Mouse (Mus musculus) liver, embryonic 11.5 days (tissue): ENCODE results near the gene Hsd11b2. TPM values are rescaled to one million over a fixed set of nuclear protein-coding genes. Genes with fewer than 3 reads are reported as not detected.
A peak's percentile ranks its signal among the peaks of the same experiment; 100 is the strongest.

Experiments used
- ATAC-seq: fragments of 200-750 bp; cut with Nextera tagmentation; replicated peaks from 2 replicates; pipeline ENCODE4 v1.8.0; 2017; ENCODE audit warnings: moderate number of reproducible peaks, mild to moderate bottlenecking, moderate TSS enrichment, moderate library complexity; ENCODE audit not compliant: low FRiP score
- DNase-seq: peaks from one replicate; pipeline ENCODE4 v3.0.0-alpha.2; 2017; ENCODE audit warnings: low spot score
- H3K27ac ChIP-seq: fragments of 300-500 bp; sonication (generic); 2 replicates; pipeline ENCODE4 v1.5.1; 2014; ENCODE audit warnings: mild to moderate bottlenecking, low read depth, low read length, control low read depth
- H3K27me3 ChIP-seq: fragments of 300-500 bp; sonication (generic); replicated peaks from 2 replicates; pipeline ENCODE4 v1.6.1; 2014; ENCODE audit warnings: low read length, mixed read lengths; ENCODE audit not compliant: control insufficient read depth, insufficient read depth
- H3K36me3 ChIP-seq: fragments of 300-500 bp; sonication (generic); 2 replicates; pipeline ENCODE4 v1.6.1; 2014; ENCODE audit warnings: mild to moderate bottlenecking, low read length, moderate library complexity, mixed read lengths; ENCODE audit not compliant: control insufficient read depth, insufficient read depth
- H3K4me1 ChIP-seq: fragments of 300-500 bp; sonication (generic); replicated peaks from 2 replicates; pipeline ENCODE4 v1.6.1; 2014; ENCODE audit warnings: low read length, mixed read lengths; ENCODE audit not compliant: control insufficient read depth, insufficient read depth
- H3K4me2 ChIP-seq: fragments of 300-500 bp; sonication (generic); 2 replicates; pipeline ENCODE4 v1.6.1; 2014; ENCODE audit warnings: mild to moderate bottlenecking, control low read depth, moderate library complexity
- H3K4me3 ChIP-seq: fragments of 300-500 bp; sonication (generic); 2 replicates; pipeline ENCODE4 v1.5.1; 2014; ENCODE audit warnings: low read depth, low read length, control low read depth
- H3K9ac ChIP-seq: fragments of 300-500 bp; sonication (generic); 2 replicates; pipeline ENCODE4 v1.6.1; 2014; ENCODE audit warnings: low read depth, low read length, control low read depth
- H3K9me3 ChIP-seq: fragments of 300-500 bp; sonication (generic); 2 replicates; pipeline ENCODE4 v1.6.1; 2016; ENCODE audit warnings: low read length, inconsistent platforms, mixed read lengths; ENCODE audit not compliant: control insufficient read depth
- WGBS: fragments of 180-500 bp; shearing (Covaris S2); extraction: QIAGEN DNeasy Blood & Tissue Kit; methylation state at CpG from one replicate; pipeline ENCODE4 v1.1.7; 2014; 5-methylcytosine and 5-hydroxymethylcytosine counted together
- polyA plus RNA-seq: library from polyadenylated mRNA; unstranded; fragments of >200 nt; fragmentation: Nextera tagmentation; extraction: Ambion mirVana; gene quantifications from 2 replicates; pipeline ENCODE4 v1.2.1, GENCODE M21; 2014

Gene Hsd11b2
- polyA plus RNA-seq, 1 experiment from 2014 or later, result 16.4 TPM

- Histone ChIP-seq H3K4me1 (peaks cover 28% of the 10 kb centered on the region), H3K36me3 (no peaks in the 10 kb centered on the region), H3K4me3 (no peak overlapping the region), H3K27ac (no peak overlapping the region), H3K4me2 (no peak overlapping the region), H3K9ac (no peak overlapping the region), H3K27me3 (peaks cover 34% of the 10 kb centered on the region), H3K9me3 (no peaks in the 10 kb centered on the region)
- DNase-seq (no peak), ATAC-seq (no peak)
- 68% methylated on average over 5 of the region's 5 CpGs for WGBS
Observed at GRCm38 (mm10) chr8:105514656-105515055, 3.9 kb upstream of the Hsd11b2 start.

GRCm38 (mm10) chr8:105516018-105516645 is 2.4 kb upstream of the Hsd11b2 start:
- 11% methylated on average over 12 of the region's 12 CpGs for WGBS
- Histone ChIP-seq H3K4me2 (peak overlapping the region; percentile 46), H3K27ac (no peak overlapping the region), H3K9ac (no peak overlapping the region), H3K27me3 (peaks cover 37% of the 10 kb centered on the region), H3K4me3 (no peak overlapping the region), H3K9me3 (no peaks in the 10 kb centered on the region), H3K4me1 (peaks cover 32% of the 10 kb centered on the region), H3K36me3 (no peaks in the 10 kb centered on the region)
- DNase-seq (peak; percentile 78), ATAC-seq (0 out of 2 replicates have a peak, but pooled peaks have one; percentile 35)

DNA sequence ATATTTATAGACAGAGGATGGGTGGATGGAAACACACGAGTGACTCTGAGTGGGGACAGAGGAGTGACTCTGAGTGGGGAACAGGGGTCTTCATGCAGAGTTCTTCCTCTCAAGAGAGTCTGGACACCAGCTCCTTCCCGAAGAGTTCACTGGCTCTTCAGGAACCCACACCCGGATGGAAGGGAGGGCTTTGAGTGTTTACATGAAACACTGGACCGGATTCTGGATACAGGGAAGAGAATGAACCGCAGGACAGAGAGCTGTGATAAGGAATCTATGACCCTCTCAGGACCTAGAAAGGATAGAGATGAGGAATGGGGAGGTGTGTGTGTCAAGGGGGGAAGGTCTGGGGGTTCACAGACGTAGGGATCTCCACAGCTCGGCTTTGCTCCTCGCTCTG is 1.2 kb upstream of the Hsd11b2 start:
- peaks cover 39% of the 10 kb centered on the region for H3K4me1 ChIP-seq
- ATAC-seq, result no peak
- no peak overlapping the region for H3K27ac ChIP-seq
- WGBS, result 38% methylated on average over 8 of the region's 8 CpGs
- DNase-seq, result no peak
- no peak overlapping the region for H3K4me3 ChIP-seq
- H3K27me3 ChIP-seq, result peaks cover 37% of the 10 kb centered on the region
- no peaks in the 10 kb centered on the region for H3K36me3 ChIP-seq
- no peak overlapping the region for H3K9ac ChIP-seq
- H3K9me3 ChIP-seq, result no peaks in the 10 kb centered on the region
- H3K4me2 ChIP-seq, result no peak overlapping the region

- no peaks in the 10 kb centered on the region for H3K9me3 ChIP-seq
- peak overlapping the region; percentile 14; the same call in 1 of the 2 replicates for H3K27ac ChIP-seq
- DNase-seq (no peak), ATAC-seq (no peak)
- peaks cover 37% of the 10 kb centered on the region for H3K27me3 ChIP-seq
- H3K36me3 ChIP-seq, result peaks cover 5% of the 10 kb centered on the region; the same call in 1 of the 2 replicates
- H3K4me3 ChIP-seq, result peak overlapping the region; percentile 56
- peak overlapping the region; percentile 87 for H3K4me2 ChIP-seq
- WGBS, result 16% methylated on average over 2 of the region's 2 CpGs
- H3K4me1 ChIP-seq, result peaks cover 51% of the 10 kb centered on the region
- H3K9ac ChIP-seq, result peak overlapping the region; percentile 60
Observed at GRCm38 (mm10) chr8:105519591-105519990, 1.0 kb downstream of the Hsd11b2 start.

DNA sequence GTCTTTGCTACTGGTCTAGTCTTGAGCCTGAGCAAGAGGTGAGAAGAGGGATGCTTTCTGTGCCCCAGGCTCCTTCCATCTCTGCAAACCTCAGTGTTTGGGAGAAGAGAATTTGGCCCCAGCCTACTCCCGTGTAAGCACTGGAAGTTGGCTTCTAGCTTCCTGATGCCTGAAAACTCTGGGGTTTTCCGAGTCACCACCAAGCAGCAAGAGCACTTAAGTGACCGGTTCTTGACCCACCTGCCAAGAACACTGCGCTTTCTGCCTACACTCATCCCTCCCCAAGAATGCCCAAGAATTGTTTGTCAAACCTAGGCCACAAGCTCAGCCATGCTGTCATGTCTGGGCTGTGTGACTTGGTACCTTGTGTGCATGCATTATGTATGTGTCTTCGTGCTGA is 2.0 kb downstream of the Hsd11b2 start:
- Histone ChIP-seq H3K4me2 (peak overlapping the region; percentile 87), H3K9ac (peak overlapping the region; percentile 39; the same call in 1 of the 2 replicates), H3K4me3 (peak overlapping the region; percentile 56; the same call in 1 of the 2 replicates), H3K9me3 (no peaks in the 10 kb centered on the region), H3K27ac (peak overlapping the region; percentile 67), H3K27me3 (peaks cover 37% of the 10 kb centered on the region), H3K4me1 (peaks cover 51% of the 10 kb centered on the region), H3K36me3 (peaks cover 8% of the 10 kb centered on the region)
- 39% methylated on average over 5 of the region's 5 CpGs for WGBS
- ATAC-seq (no peak), DNase-seq (no peak)

DNA sequence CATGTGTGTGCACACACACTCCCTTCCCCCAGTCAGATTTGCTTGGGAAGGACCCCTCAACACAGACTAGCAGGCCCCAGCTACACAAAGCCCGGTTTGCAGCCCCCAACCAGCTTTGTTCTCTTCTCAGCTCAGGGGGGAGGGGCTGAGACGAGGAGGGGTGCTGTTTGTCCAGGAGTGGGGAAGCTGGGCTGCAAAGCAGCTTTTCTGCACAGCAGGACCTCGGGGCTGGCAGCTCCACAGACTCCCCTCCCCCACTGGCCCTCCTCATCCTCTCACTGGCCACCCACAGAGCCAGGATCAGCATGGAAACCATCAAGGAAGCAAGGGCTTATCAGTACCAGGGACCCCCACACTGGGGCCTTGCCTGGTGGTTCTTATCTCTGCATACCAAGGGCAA is 2.5 kb downstream of the Hsd11b2 start:
- DNase-seq, result no peak
- Histone ChIP-seq H3K9ac (peak overlapping the region; percentile 39; the same call in 1 of the 2 replicates), H3K36me3 (peaks cover 8% of the 10 kb centered on the region), H3K9me3 (no peaks in the 10 kb centered on the region), H3K4me3 (peak overlapping the region; percentile 56; the same call in 1 of the 2 replicates), H3K27ac (peak overlapping the region; percentile 67), H3K4me1 (peaks cover 50% of the 10 kb centered on the region), H3K27me3 (peaks cover 36% of the 10 kb centered on the region), H3K4me2 (peak overlapping the region; percentile 87)
- ATAC-seq, result peak; percentile 37; the same call in 1 of the 2 replicates
- 5% methylated on average over 3 of the region's 3 CpGs for WGBS

- Histone ChIP-seq H3K9me3 (no peaks in the 10 kb centered on the region), H3K4me2 (no peak overlapping the region)
Observed at GRCm38 (mm10) chr8:105521995-105522769, 3.6 kb downstream of the Hsd11b2 start.

DNA sequence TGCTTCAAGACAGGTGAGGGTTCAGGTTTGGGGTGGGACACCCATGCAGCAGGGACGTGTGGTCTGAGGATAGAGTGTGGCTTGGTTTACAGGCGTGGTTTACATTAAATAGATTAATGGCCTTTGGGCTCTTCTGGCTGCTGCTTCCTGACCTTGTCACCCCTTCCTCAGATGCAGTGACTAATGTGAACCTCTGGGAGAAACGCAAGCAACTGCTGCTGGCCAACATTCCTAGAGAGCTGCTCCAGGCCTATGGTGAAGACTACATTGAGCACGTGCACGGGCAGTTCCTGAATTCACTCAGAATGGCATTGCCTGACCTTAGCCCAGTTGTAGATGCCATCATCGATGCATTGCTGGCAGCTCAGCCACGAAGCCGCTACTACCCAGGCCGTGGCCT is 4.3 kb downstream of the Hsd11b2 start:
- Histone ChIP-seq H3K4me1 (peaks cover 45% of the 10 kb centered on the region), H3K36me3 (peaks cover 8% of the 10 kb centered on the region), H3K9ac (no peak overlapping the region; the same call in 1 of the 2 replicates), H3K27ac (no peak overlapping the region; the same call in 1 of the 2 replicates), H3K4me2 (no peak overlapping the region), H3K9me3 (no peaks in the 10 kb centered on the region), H3K4me3 (no peak overlapping the region), H3K27me3 (peaks cover 18% of the 10 kb centered on the region)
- ATAC-seq (no peak), DNase-seq (no peak)
- WGBS, result 55% methylated on average over 9 of the region's 9 CpGs

More at GRCm38 (mm10) chr8:105521995-105522769, 3.6 kb downstream of the Hsd11b2 start:
- Histone ChIP-seq H3K36me3 (peaks cover 8% of the 10 kb centered on the region), H3K9ac (no peak overlapping the region), H3K4me3 (no peak overlapping the region), H3K4me1 (peaks cover 45% of the 10 kb centered on the region), H3K27ac (no peak overlapping the region), H3K27me3 (peaks cover 25% of the 10 kb centered on the region)
- DNase-seq, result no peak
- WGBS, result 82% methylated on average over 21 of the region's 21 CpGs
- ATAC-seq, result no peak
